Mouse (Mus musculus) intestine, embryonic 14.5 days (tissue): Measurements from ENCODE around the gene Lrfn4. TPM values are rescaled to one million over a fixed set of nuclear protein-coding genes. Genes with fewer than 3 reads are reported as not detected.
A peak's percentile ranks its signal among the peaks of the same experiment; 100 is the strongest.

Experiments
- ATAC-seq: fragments of 200-750 bp; cut with Nextera tagmentation; replicated peaks from 2 replicates; pipeline ENCODE4 v1.8.0; 2017; ENCODE audit warnings: low read depth, moderate number of reproducible peaks, moderate TSS enrichment, moderate library complexity; ENCODE audit not compliant: low FRiP score, low TSS enrichment
- DNase-seq: peaks from one replicate; pipeline ENCODE4 v3.0.0-alpha.2; 2018; ENCODE audit warnings: low spot score
- H3K27ac ChIP-seq: fragments of 300-500 bp; sonication (generic); 2 replicates; pipeline ENCODE4 v1.5.1; 2014; ENCODE audit warnings: low read depth, mild to moderate bottlenecking, control low read depth
- H3K27me3 ChIP-seq: fragments of 300-500 bp; sonication (generic); replicated peaks from 2 replicates; pipeline ENCODE4 v1.6.1; 2014; ENCODE audit warnings: low read length, control low read depth; ENCODE audit not compliant: control insufficient read depth, insufficient read depth
- H3K36me3 ChIP-seq: fragments of 300-500 bp; sonication (generic); 2 replicates; pipeline ENCODE4 v1.6.1; 2014; ENCODE audit warnings: low read length, control low read depth; ENCODE audit not compliant: control insufficient read depth, insufficient read depth
- H3K4me1 ChIP-seq: fragments of 300-500 bp; sonication (generic); replicated peaks from 2 replicates; pipeline ENCODE4 v1.6.1; 2014; ENCODE audit warnings: low read length, control low read depth, mixed read lengths; ENCODE audit not compliant: control insufficient read depth, insufficient read depth
- H3K4me2 ChIP-seq: fragments of 300-500 bp; sonication (generic); 2 replicates; pipeline ENCODE4 v1.6.1; 2014; ENCODE audit warnings: low read length
- H3K4me3 ChIP-seq: fragments of 300-500 bp; sonication (generic); 2 replicates; pipeline ENCODE4 v1.5.1; 2014; ENCODE audit warnings: low read depth, low read length, control low read depth, mixed read lengths
- H3K9ac ChIP-seq: fragments of 300-500 bp; sonication (generic); 2 replicates; pipeline ENCODE4 v1.6.1; 2014; ENCODE audit warnings: mild to moderate bottlenecking, low read length
- H3K9me3 ChIP-seq: fragments of 300-500 bp; sonication (generic); 2 replicates; pipeline ENCODE4 v1.6.1; 2016; ENCODE audit warnings: low read length, control low read depth; ENCODE audit not compliant: control insufficient read depth
- WGBS: fragments of 180-500 bp; shearing (Covaris S2); extraction: QIAGEN DNeasy Blood & Tissue Kit; methylation state at CpG from one replicate; pipeline ENCODE4 v1.1.7; 2014; 5-methylcytosine and 5-hydroxymethylcytosine counted together
- polyA plus RNA-seq: library from polyadenylated mRNA; unstranded; fragments of >200 nt; fragmentation: Nextera tagmentation; extraction: Ambion mirVana; gene quantifications from 2 replicates; pipeline ENCODE4 v1.2.1, GENCODE M21; 2014

Lrfn4 gene
- polyA plus RNA-seq, 1 experiment from 2014 or later = 9.3 TPM

- H3K4me1 ChIP-seq = peaks cover 11% of the 10 kb centered on the region
- DNase-seq (no peak), ATAC-seq (no peak)
- peak overlapping the region; percentile 85 for H3K4me3 ChIP-seq
- peaks cover 33% of the 10 kb centered on the region for H3K36me3 ChIP-seq
- H3K9ac ChIP-seq = peak overlapping the region; percentile 87
- H3K27me3 ChIP-seq = no peaks in the 10 kb centered on the region
- H3K27ac ChIP-seq = peak overlapping the region; percentile 89; the same call in 1 of the 2 replicates
- H3K4me2 ChIP-seq = peak overlapping the region; percentile 79
- WGBS = 32% methylated on average over 4 of the region's 4 CpGs
- H3K9me3 ChIP-seq = no peaks in the 10 kb centered on the region
These were observed 9.1 kb upstream of the Lrfn4 start for GRCm38 (mm10) chr19:4624406-4625178.

DNA sequence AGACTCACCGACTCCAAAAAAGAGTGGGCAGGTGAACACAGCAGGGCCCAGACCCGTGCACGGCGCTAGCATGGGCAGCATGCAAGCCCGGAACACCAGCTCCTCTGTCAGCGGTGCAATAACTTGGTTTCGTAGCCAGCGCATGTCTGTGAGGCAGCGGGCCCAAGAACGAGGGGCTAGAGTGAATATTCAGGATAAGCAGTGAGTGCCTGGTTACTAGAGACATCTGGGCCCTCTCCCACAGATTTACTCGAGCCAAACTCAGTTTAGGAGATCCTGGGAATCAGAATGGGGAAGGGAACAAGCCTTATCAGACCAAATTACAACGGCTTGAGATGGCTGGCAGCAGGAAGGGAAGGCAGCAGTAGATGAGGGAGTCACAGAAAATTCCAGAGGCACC is 8.5 kb upstream of the Lrfn4 start:
- Histone ChIP-seq H3K9ac (no peak overlapping the region), H3K4me2 (no peak overlapping the region), H3K4me3 (no peak overlapping the region), H3K27me3 (no peaks in the 10 kb centered on the region), H3K4me1 (peaks cover 11% of the 10 kb centered on the region), H3K36me3 (peaks cover 33% of the 10 kb centered on the region), H3K27ac (no peak overlapping the region), H3K9me3 (no peaks in the 10 kb centered on the region)
- no peak for DNase-seq
- 95% methylated on average over 12 of the region's 12 CpGs for WGBS
- no peak for ATAC-seq

DNA sequence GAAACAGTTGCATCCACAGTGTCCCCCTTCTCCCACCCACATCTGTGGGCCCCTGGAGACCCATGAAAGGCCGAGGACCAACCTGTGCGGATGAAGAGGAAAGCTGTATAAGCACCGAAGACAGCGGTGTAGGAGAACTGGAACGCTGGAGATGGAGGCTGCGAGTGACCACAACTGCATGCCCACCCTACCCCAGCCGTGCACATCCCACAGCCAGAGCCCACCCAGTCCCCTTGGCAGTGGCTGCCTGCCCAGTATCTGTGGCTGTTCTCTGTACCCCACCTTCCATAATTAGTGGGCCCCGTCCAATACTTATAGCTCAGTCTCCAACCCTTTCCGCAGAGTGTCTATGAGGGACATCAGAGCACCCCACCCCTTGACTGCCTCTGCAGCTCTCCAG is 8.0 kb upstream of the Lrfn4 start:
- Histone ChIP-seq H3K4me3 (no peak overlapping the region), H3K4me2 (no peak overlapping the region), H3K9ac (no peak overlapping the region), H3K36me3 (peaks cover 33% of the 10 kb centered on the region), H3K27ac (no peak overlapping the region), H3K27me3 (no peaks in the 10 kb centered on the region), H3K9me3 (no peaks in the 10 kb centered on the region), H3K4me1 (peaks cover 11% of the 10 kb centered on the region)
- DNase-seq = no peak
- WGBS = 96% methylated on average over 9 of the region's 9 CpGs
- no peak for ATAC-seq

DNA sequence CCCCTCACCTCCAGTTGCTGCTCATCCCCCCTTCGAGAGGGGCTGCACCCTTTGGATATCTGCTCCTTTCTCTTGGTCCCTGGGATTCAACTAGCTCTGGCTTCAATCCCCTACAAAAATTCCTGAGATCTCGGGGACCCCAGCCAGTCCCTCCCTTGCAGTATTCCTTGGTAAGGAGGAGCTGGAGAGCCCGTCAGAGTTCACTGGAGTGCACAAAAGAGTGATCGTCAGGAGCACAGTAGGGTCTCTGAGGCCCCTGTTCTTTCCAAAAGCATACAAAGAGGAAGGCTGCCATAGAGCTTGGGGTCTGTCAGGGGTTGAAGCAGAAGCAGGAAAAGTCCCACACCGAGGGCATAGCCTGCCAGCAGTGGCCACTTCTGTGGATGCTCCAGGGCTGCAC is 7.3 kb upstream of the Lrfn4 start:
- Histone ChIP-seq H3K27ac (no peak overlapping the region), H3K27me3 (no peaks in the 10 kb centered on the region), H3K9ac (no peak overlapping the region), H3K4me1 (peaks cover 11% of the 10 kb centered on the region), H3K36me3 (peaks cover 33% of the 10 kb centered on the region), H3K4me2 (no peak overlapping the region), H3K4me3 (no peak overlapping the region), H3K9me3 (no peaks in the 10 kb centered on the region)
- WGBS = 88% methylated on average over 5 of the region's 5 CpGs
- ATAC-seq (no peak), DNase-seq (no peak)

- no peaks in the 10 kb centered on the region for H3K27me3 ChIP-seq
- H3K36me3 ChIP-seq = peaks cover 33% of the 10 kb centered on the region
- WGBS = 86% methylated on average over 7 of the region's 7 CpGs
- no peak overlapping the region for H3K9ac ChIP-seq
- peaks cover 4% of the 10 kb centered on the region; the same call in 1 of the 2 replicates for H3K4me1 ChIP-seq
- H3K4me2 ChIP-seq = no peak overlapping the region
- ATAC-seq (no peak), DNase-seq (no peak)
- no peak overlapping the region for H3K27ac ChIP-seq
- no peak overlapping the region for H3K4me3 ChIP-seq
- no peaks in the 10 kb centered on the region for H3K9me3 ChIP-seq
These were observed 5.3 kb upstream of the Lrfn4 start for GRCm38 (mm10) chr19:4620721-4621120.

DNA sequence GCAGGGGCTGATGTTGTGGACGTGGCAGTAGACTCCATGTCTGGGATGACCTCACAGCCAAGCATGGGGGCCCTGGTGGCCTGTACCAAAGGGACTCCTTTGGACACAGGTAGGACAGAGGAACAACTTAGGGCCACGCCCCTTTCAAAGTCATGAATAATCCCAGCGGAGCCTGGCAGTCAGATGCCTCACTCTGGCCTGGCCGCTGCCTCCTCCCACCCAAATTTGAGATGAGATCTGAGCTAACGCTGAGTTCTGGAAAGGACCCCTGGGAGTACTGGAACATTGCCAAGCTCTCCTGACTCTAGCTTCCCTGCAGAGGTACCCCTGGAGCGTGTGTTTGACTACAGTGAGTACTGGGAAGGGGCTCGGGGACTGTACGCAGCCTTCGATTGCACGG is 4.0 kb upstream of the Lrfn4 start:
- ATAC-seq (no peak), DNase-seq (no peak)
- no peak overlapping the region for H3K9ac ChIP-seq
- no peak overlapping the region for H3K27ac ChIP-seq
- no peaks in the 10 kb centered on the region for H3K9me3 ChIP-seq
- peaks cover 33% of the 10 kb centered on the region for H3K36me3 ChIP-seq
- H3K27me3 ChIP-seq = no peaks in the 10 kb centered on the region
- 78% methylated on average over 10 of the region's 10 CpGs for WGBS
- no peak overlapping the region for H3K4me3 ChIP-seq
- H3K4me2 ChIP-seq = no peak overlapping the region
- peaks cover 5% of the 10 kb centered on the region for H3K4me1 ChIP-seq

GRCm38 (mm10) chr19:4618183-4618582 is 2.7 kb upstream of the Lrfn4 start:
- Histone ChIP-seq H3K27me3 (no peaks in the 10 kb centered on the region), H3K4me3 (no peak overlapping the region), H3K27ac (no peak overlapping the region), H3K9me3 (no peaks in the 10 kb centered on the region), H3K4me1 (peaks cover 8% of the 10 kb centered on the region), H3K9ac (no peak overlapping the region), H3K36me3 (peaks cover 35% of the 10 kb centered on the region), H3K4me2 (no peak overlapping the region)
- no peak for ATAC-seq
- no peak for DNase-seq
- WGBS = 40% methylated on average over 18 of the region's 18 CpGs

DNA sequence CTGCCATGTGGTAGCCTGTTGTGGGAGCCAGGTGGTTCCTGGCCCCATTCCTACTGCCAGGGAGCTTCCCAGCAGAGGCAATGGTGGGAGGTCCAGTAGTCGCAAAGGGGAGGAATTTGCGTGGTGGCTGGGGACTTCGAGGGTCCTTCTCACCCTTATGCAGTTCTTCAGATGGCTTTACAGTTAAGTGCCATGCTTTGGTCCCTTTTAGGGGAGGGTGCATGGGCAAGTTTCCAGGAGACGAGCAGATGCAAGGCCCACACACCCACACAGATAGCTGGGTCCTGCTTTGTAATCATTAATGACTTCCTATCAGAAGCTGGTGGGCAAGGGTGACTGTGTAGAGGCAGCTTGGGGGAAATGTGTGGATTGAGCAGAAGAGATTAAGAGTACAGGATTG is 1.1 kb upstream of the Lrfn4 start:
- no peaks in the 10 kb centered on the region for H3K9me3 ChIP-seq
- H3K4me2 ChIP-seq = peak overlapping the region; percentile 61; the same call in 1 of the 2 replicates
- WGBS = 33% methylated on average over 4 of the region's 4 CpGs

More for the DNA sequence above, 1.1 kb upstream of the Lrfn4 start:
- ATAC-seq (no peak), DNase-seq (no peak)
- no peak overlapping the region for H3K27ac ChIP-seq
- H3K4me1 ChIP-seq = peaks cover 8% of the 10 kb centered on the region
- H3K4me3 ChIP-seq = no peak overlapping the region
- H3K36me3 ChIP-seq = peaks cover 34% of the 10 kb centered on the region
- H3K9ac ChIP-seq = no peak overlapping the region
- no peaks in the 10 kb centered on the region for H3K27me3 ChIP-seq
